Mouse (Mus musculus) R1 (cell line): ENCODE results near the gene Def6.

Experiments used
- DNase-seq: peaks from one replicate; pipeline ENCODE4 v3.0.0-alpha.2; 2018; ENCODE audit warnings: low read depth, low spot score

Def6 gene

GRCm38 (mm10) chr17:28271537-28272266 is 64.1 kb downstream of the Def6 start:
- no peak for DNase-seq

GRCm38 (mm10) chr17:28272281-28272680 is 64.7 kb downstream of the Def6 start:
- no peak for DNase-seq

GRCm38 (mm10) chr17:28272837-28273236 is 65.3 kb downstream of the Def6 start:
- DNase-seq, result no peak

GRCm38 (mm10) chr17:28274739-28275138 is 67.2 kb downstream of the Def6 start:
- peak; percentile 73 for DNase-seq

- peak; percentile 30 for DNase-seq
Measured at GRCm38 (mm10) chr17:28277226-28277625, 69.6 kb downstream of the Def6 start.

GRCm38 (mm10) chr17:28277721-28278120 is 70.1 kb downstream of the Def6 start:
- DNase-seq, result no peak

GRCm38 (mm10) chr17:28278156-28278555 is 70.6 kb downstream of the Def6 start:
- DNase-seq, result no peak
